Mouse (Mus musculus) limb, embryonic 12.5 days (tissue): ENCODE measurements around the gene Ptprd. TPM values are rescaled to one million over a fixed set of nuclear protein-coding genes. Genes with fewer than 3 reads are reported as not detected.
"Not testable (repeated sequence)": the region's sequence is repeated elsewhere in the genome, so short reads cannot be mapped to it uniquely, and the experiment has no call there.

Source experiments
- ATAC-seq: fragments of 200-750 bp; cut with Nextera tagmentation; 2 replicates; pipeline ENCODE4 v1.8.0; 2017; ENCODE audit warnings: low read depth, moderate TSS enrichment; ENCODE audit not compliant: insufficient number of reproducible peaks, insufficient read depth, low FRiP score, low TSS enrichment
- H3K27ac ChIP-seq: fragments of 300-500 bp; sonication (generic); 2 replicates; pipeline ENCODE4 v1.5.1; 2016; ENCODE audit warnings: mild to moderate bottlenecking, moderate library complexity
- H3K27me3 ChIP-seq: fragments of 300-500 bp; sonication (generic); 2 replicates; pipeline ENCODE4 v1.6.1; 2016; ENCODE audit warnings: mild to moderate bottlenecking, moderate library complexity
- H3K36me3 ChIP-seq: fragments of 300-500 bp; sonication (generic); 2 replicates; pipeline ENCODE4 v1.6.1; 2016; ENCODE audit warnings: mild to moderate bottlenecking, moderate library complexity
- H3K4me1 ChIP-seq: fragments of 300-500 bp; sonication (generic); replicated peaks from 2 replicates; pipeline ENCODE4 v1.6.1; 2016
- H3K4me2 ChIP-seq: fragments of 300-500 bp; sonication (generic); 2 replicates; pipeline ENCODE4 v1.6.1; 2016; ENCODE audit warnings: mild to moderate bottlenecking, moderate library complexity
- H3K4me3 ChIP-seq: fragments of 300-500 bp; sonication (generic); replicated peaks from 2 replicates; pipeline ENCODE4 v1.5.1; 2016; ENCODE audit warnings: mild to moderate bottlenecking
- H3K9ac ChIP-seq: fragments of 300-500 bp; sonication (generic); replicated peaks from 2 replicates; pipeline ENCODE4 v1.6.1; 2016; ENCODE audit warnings: mild to moderate bottlenecking, moderate library complexity
- H3K9me3 ChIP-seq: fragments of 300-500 bp; sonication (generic); 2 replicates; pipeline ENCODE4 v1.6.1; 2016; ENCODE audit warnings: mild to moderate bottlenecking, moderate library complexity
- WGBS: fragments of 180-500 bp; shearing (Covaris S2); methylation state at CpG from one replicate; pipeline ENCODE4 v1.1.7; 2016; 5-methylcytosine and 5-hydroxymethylcytosine counted together
- polyA plus RNA-seq: library from polyadenylated mRNA; unstranded; fragments of >200 nt; fragmentation: Nextera tagmentation; extraction: Ambion mirVana; gene quantifications from 2 replicates; pipeline ENCODE4 v1.2.1, GENCODE M21; 2016

Gene Ptprd
- polyA plus RNA-seq, 1 experiment from 2014 or later, result 30.9 TPM

- Histone ChIP-seq H3K9me3 (no peaks in the 10 kb centered on the region), H3K4me1 (no peaks in the 10 kb centered on the region), H3K4me3 (no peak overlapping the region), H3K4me2 (no peak overlapping the region), H3K36me3 (peaks cover 33% of the 10 kb centered on the region), H3K27me3 (no peaks in the 10 kb centered on the region), H3K27ac (no peak overlapping the region), H3K9ac (no peak overlapping the region)
- ATAC-seq, result no peak
Observed at GRCm38 (mm10) chr4:76089866-76090265, 2121.9 kb downstream of the Ptprd start.

GRCm38 (mm10) chr4:76076051-76076450 is 2135.7 kb downstream of the Ptprd start:
- H3K27me3 ChIP-seq, result no peaks in the 10 kb centered on the region
- no peaks in the 10 kb centered on the region for H3K9me3 ChIP-seq
- no peak for ATAC-seq
- H3K4me2 ChIP-seq, result no peak overlapping the region
- no peak overlapping the region for H3K27ac ChIP-seq
- no peak overlapping the region for H3K4me3 ChIP-seq
- WGBS, result 97% methylated on average over 1 of the region's 1 CpGs
- no peak overlapping the region for H3K9ac ChIP-seq
- H3K4me1 ChIP-seq, result no peaks in the 10 kb centered on the region
- H3K36me3 ChIP-seq, result peaks cover 18% of the 10 kb centered on the region; the same call in 1 of the 2 replicates

- H3K4me2 ChIP-seq, result no peak overlapping the region
- H3K9me3 ChIP-seq, result no peaks in the 10 kb centered on the region
- H3K9ac ChIP-seq, result no peak overlapping the region
- no peak for ATAC-seq
- H3K4me3 ChIP-seq, result no peak overlapping the region
- no peak overlapping the region for H3K27ac ChIP-seq
- no peaks in the 10 kb centered on the region for H3K27me3 ChIP-seq
- 86% methylated on average over 3 of the region's 3 CpGs for WGBS
- H3K4me1 ChIP-seq, result no peaks in the 10 kb centered on the region
- peaks cover 16% of the 10 kb centered on the region; the same call in 1 of the 2 replicates for H3K36me3 ChIP-seq
Observed at GRCm38 (mm10) chr4:76073286-76073685, 2138.5 kb downstream of the Ptprd start.

- Histone ChIP-seq H3K9ac (no peak overlapping the region), H3K36me3 (peaks cover 16% of the 10 kb centered on the region; the same call in 1 of the 2 replicates), H3K27me3 (no peaks in the 10 kb centered on the region), H3K27ac (no peak overlapping the region), H3K4me1 (no peaks in the 10 kb centered on the region), H3K4me2 (no peak overlapping the region), H3K4me3 (no peak overlapping the region), H3K9me3 (no peaks in the 10 kb centered on the region)
- no peak for ATAC-seq
- WGBS, result 84% methylated on average over 6 of the region's 6 CpGs
Observed at GRCm38 (mm10) chr4:76071720-76072119, 2140.0 kb downstream of the Ptprd start.

GRCm38 (mm10) chr4:76056836-76057235 is 2154.9 kb downstream of the Ptprd start:
- no peaks in the 10 kb centered on the region for H3K36me3 ChIP-seq
- no peaks in the 10 kb centered on the region for H3K4me1 ChIP-seq
- ATAC-seq, result no peak
- H3K4me3 ChIP-seq, result no peak overlapping the region
- no peaks in the 10 kb centered on the region for H3K27me3 ChIP-seq
- H3K27ac ChIP-seq, result no peak overlapping the region
- no peaks in the 10 kb centered on the region for H3K9me3 ChIP-seq
- 58% methylated on average over 2 of the region's 2 CpGs for WGBS
- no peak overlapping the region for H3K4me2 ChIP-seq
- H3K9ac ChIP-seq, result no peak overlapping the region

GRCm38 (mm10) chr4:76045650-76046049 is 2166.1 kb downstream of the Ptprd start:
- no peak overlapping the region for H3K4me2 ChIP-seq
- H3K4me1 ChIP-seq, result no peaks in the 10 kb centered on the region
- H3K27me3 ChIP-seq, result no peaks in the 10 kb centered on the region
- WGBS, result 75% methylated on average over 2 of the region's 2 CpGs
- peaks cover 18% of the 10 kb centered on the region; the same call in 1 of the 2 replicates for H3K36me3 ChIP-seq
- H3K27ac ChIP-seq, result no peak overlapping the region
- ATAC-seq, result no peak
- no peak overlapping the region for H3K9ac ChIP-seq
- no peak overlapping the region for H3K4me3 ChIP-seq
- no peaks in the 10 kb centered on the region for H3K9me3 ChIP-seq

GRCm38 (mm10) chr4:76044802-76045201 is 2167.0 kb downstream of the Ptprd start:
- no peak for ATAC-seq
- Histone ChIP-seq H3K4me1 (no peaks in the 10 kb centered on the region), H3K9ac (no peak overlapping the region), H3K4me3 (no peak overlapping the region), H3K36me3 (peaks cover 17% of the 10 kb centered on the region; the same call in 1 of the 2 replicates), H3K27me3 (no peaks in the 10 kb centered on the region), H3K27ac (no peak overlapping the region), H3K9me3 (no peaks in the 10 kb centered on the region), H3K4me2 (no peak overlapping the region)
- WGBS, result 38% methylated on average over 1 of the region's 1 CpGs

- not testable (repeated sequence) for H3K4me3 ChIP-seq, H3K4me2 ChIP-seq, H3K36me3 ChIP-seq, H3K27ac ChIP-seq, ATAC-seq, H3K4me1 ChIP-seq, H3K27me3 ChIP-seq, H3K9ac ChIP-seq, H3K9me3 ChIP-seq
- 67% methylated on average over 4 of the region's 4 CpGs for WGBS
Observed at GRCm38 (mm10) chr4:76037178-76037577, 2174.6 kb downstream of the Ptprd start.

GRCm38 (mm10) chr4:76025571-76026325 is 2186.0 kb downstream of the Ptprd start:
- no peaks in the 10 kb centered on the region for H3K36me3 ChIP-seq
- ATAC-seq, result no peak
- H3K27me3 ChIP-seq, result no peaks in the 10 kb centered on the region
- H3K4me1 ChIP-seq, result no peaks in the 10 kb centered on the region
- no peak overlapping the region for H3K4me3 ChIP-seq
- no peak overlapping the region for H3K27ac ChIP-seq
- H3K9ac ChIP-seq, result no peak overlapping the region
- 51% methylated on average over 8 of the region's 8 CpGs for WGBS
- no peaks in the 10 kb centered on the region for H3K9me3 ChIP-seq
- H3K4me2 ChIP-seq, result no peak overlapping the region

GRCm38 (mm10) chr4:76024502-76024821 is 2187.3 kb downstream of the Ptprd start:
- Histone ChIP-seq H3K4me2 (no peak overlapping the region), H3K36me3 (no peaks in the 10 kb centered on the region), H3K4me3 (no peak overlapping the region), H3K27ac (no peak overlapping the region), H3K9me3 (no peaks in the 10 kb centered on the region), H3K27me3 (no peaks in the 10 kb centered on the region), H3K9ac (no peak overlapping the region), H3K4me1 (no peaks in the 10 kb centered on the region)
- 75% methylated on average over 3 of the region's 3 CpGs for WGBS
- no peak for ATAC-seq

- WGBS, result 77% methylated on average over 13 of the region's 13 CpGs
- H3K9ac ChIP-seq, result no peak overlapping the region
- no peak overlapping the region for H3K27ac ChIP-seq
- H3K4me3 ChIP-seq, result no peak overlapping the region
- ATAC-seq, result no peak
- no peaks in the 10 kb centered on the region for H3K27me3 ChIP-seq
- H3K4me2 ChIP-seq, result no peak overlapping the region
- no peaks in the 10 kb centered on the region for H3K36me3 ChIP-seq
- H3K4me1 ChIP-seq, result no peaks in the 10 kb centered on the region
- H3K9me3 ChIP-seq, result no peaks in the 10 kb centered on the region
Observed at GRCm38 (mm10) chr4:76023756-76024501, 2187.8 kb downstream of the Ptprd start.
